In genomic region chr4:105956516-105956915, GRCm38 (mm10) we compare ENCODE assay signal across 16 mouse cellular contexts.
"Had no signal": no experiment of that assay in that cellular context is flagged by ENCODE, and none has a peak within 500 bp of the region (broad histone marks: within the 10 kb centered on the region; RNA-seq: fewer than 3 reads in every experiment).

No protein-coding gene starts in this region.

- DNase-seq: heart, postnatal 10 days; heart, postnatal 14 days; heart, postnatal 36 days; heart, postnatal 4 days; kidney, adult 11 months; kidney, adult 18-20 months; kidney, adult 2 months; kidney, adult 8-10 months; kidney, adult 9 months; kidney, postnatal 10 days; kidney, postnatal 14 days; kidney, postnatal 25 days; kidney, postnatal 36 days; kidney, postnatal 4 days; layer of hippocampus, adult 9-11 months; layer of hippocampus, postnatal 36 days had no signal
